ENCODE assay signal across 27 mouse cellular contexts in genomic region chr13:103648016-103648415, GRCm38 (mm10).
"Had no signal": no experiment of that assay in that cellular context is flagged by ENCODE, and none has a peak within 500 bp of the region (broad histone marks: within the 10 kb centered on the region; RNA-seq: fewer than 3 reads in every experiment).

No protein-coding gene starts in this region.

- H3K27me3 ChIP-seq: heart, embryonic 13.5 days; heart, embryonic 15.5 days; hindbrain, embryonic 12.5 days; intestine, embryonic 15.5 days; limb, embryonic 12.5 days; liver, embryonic 13.5 days had no signal

- H3K4me3 ChIP-seq: gastrocnemius, adult 2 months; heart, adult 2 months; heart, embryonic 13.5 days; heart, embryonic 15.5 days; hindbrain, embryonic 10.5 days; hindbrain, embryonic 12.5 days; intestine, embryonic 15.5 days; layer of hippocampus, adult 2 months; left cerebral cortex, adult 2 months; limb, embryonic 10.5 days; limb, embryonic 12.5 days; liver, embryonic 13.5 days had no signal

- DNase-seq: gastrocnemius, adult 2 months; gastrocnemius, postnatal 10 days; gastrocnemius, postnatal 25 days; heart, adult 2 months; heart, postnatal 14 days; heart, postnatal 4 days; kidney, adult 18-20 months; kidney, adult 8-10 months; kidney, postnatal 25 days; kidney, postnatal 4 days; liver; liver, embryonic 13.5 days had no signal

- H3K9me3 ChIP-seq: heart, embryonic 13.5 days; heart, embryonic 15.5 days; hindbrain, embryonic 10.5 days; hindbrain, embryonic 12.5 days; intestine, embryonic 15.5 days; limb, embryonic 10.5 days; limb, embryonic 12.5 days; liver, embryonic 13.5 days had no signal

- H3K27ac ChIP-seq: gastrocnemius, adult 2 months; heart, adult 2 months; heart, embryonic 13.5 days; heart, embryonic 15.5 days; hindbrain, embryonic 10.5 days; hindbrain, embryonic 12.5 days; hindbrain, embryonic 14.5 days; intestine, embryonic 15.5 days; layer of hippocampus, adult 2 months; left cerebral cortex, adult 2 months; limb, embryonic 10.5 days; limb, embryonic 12.5 days; liver, embryonic 13.5 days had no signal

- H3K36me3 ChIP-seq: heart, embryonic 13.5 days; heart, embryonic 15.5 days; hindbrain, embryonic 10.5 days; hindbrain, embryonic 12.5 days; intestine, embryonic 15.5 days; limb, embryonic 10.5 days; limb, embryonic 12.5 days; liver, embryonic 13.5 days had no signal

- H3K9ac ChIP-seq: heart, embryonic 13.5 days; heart, embryonic 15.5 days; hindbrain, embryonic 12.5 days; hindbrain, embryonic 14.5 days; intestine, embryonic 15.5 days; limb, embryonic 12.5 days; liver, embryonic 13.5 days had no signal

- H3K4me2 ChIP-seq: heart, embryonic 11.5 days; heart, embryonic 13.5 days; heart, embryonic 15.5 days; hindbrain, embryonic 12.5 days; hindbrain, embryonic 14.5 days; intestine, embryonic 15.5 days; limb, embryonic 12.5 days; liver, embryonic 11.5 days; liver, embryonic 13.5 days had no signal

- ATAC-seq: hindbrain, embryonic 16.5 days; inflammation-experienced regulatory T-cells, adult 6 months; intestine, embryonic 15.5 days; intestine, postnatal 0 days had no signal

- H3K4me1 ChIP-seq: heart, embryonic 13.5 days; heart, embryonic 15.5 days; intestine, embryonic 15.5 days; liver, embryonic 13.5 days had no signal
